Mouse (Mus musculus): ENCODE results near the gene Gm4303.
"Not testable (repeated sequence)": the region's sequence is repeated elsewhere in the genome, so short reads cannot be mapped to it uniquely, and the experiment has no call there.

DNA sequence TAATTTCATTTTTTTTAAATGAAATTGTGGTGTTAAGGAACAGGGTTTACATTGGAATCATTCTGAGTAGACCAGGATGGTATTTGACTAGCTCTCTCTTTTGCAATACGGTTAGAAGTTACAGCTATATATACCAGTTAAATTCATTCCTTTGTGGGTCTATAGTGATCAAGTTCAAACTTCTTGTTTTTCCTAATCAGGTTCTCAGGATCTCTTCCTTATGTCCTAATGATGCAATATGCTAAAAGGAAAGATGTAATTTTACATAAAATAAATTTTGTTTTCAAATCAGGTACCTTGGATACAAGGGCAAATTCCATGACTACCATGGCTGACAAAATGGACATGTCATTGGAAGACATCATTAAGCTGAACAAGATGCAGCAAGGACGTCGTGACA lies 15.3 kb downstream of the Gm4303 start, which contains the start of gene Gm4307:
- not testable (repeated sequence) for TF ChIP-seq CTCF (IDR thresholded peaks at IDR 0.05; ENCODE audit: low read depth); EP300 (optimal IDR thresholded peaks at IDR 0.05)
